Mouse (Mus musculus) heart, postnatal 10 days (tissue): ENCODE results near the gene Olfr1098. TPM values are rescaled to one million over a fixed set of nuclear protein-coding genes. Genes with fewer than 3 reads are reported as not detected.

Experiments
- DNase-seq, 2 experiments: peaks; one replicate each; pipeline ENCODE4 v3.0.0; 2021
- intact Hi-C: fragments of 180-260 bp; cut with DNase I; formaldehyde crosslinking; loops from one replicate; pipeline ENCODE4 v1.15.1; 2025
- total RNA-seq, 2 experiments: library from RNA; stranded (reverse); gene quantifications; 2 replicates each; pipeline ENCODE4 v1.2.3; 2021

The Olfr1098 gene
- total RNA-seq = not detected

- DNase-seq = no peak
- intact Hi-C loops = no loop called here
Observed at GRCm38 (mm10) chr2:86924445-86924844, at the start of gene Olfr1098. TSS of gene Olfr1098 (minus strand) at chr2:86924545.

- no peak for DNase-seq
- intact Hi-C loops = no loop called here
Observed at GRCm38 (mm10) chr2:86960593-86960992, 36.2 kb upstream of the Olfr1098 start, which contains the start of gene Olfr1099. TSS of gene Olfr1099 (minus strand) at chr2:86960693.

DNA sequence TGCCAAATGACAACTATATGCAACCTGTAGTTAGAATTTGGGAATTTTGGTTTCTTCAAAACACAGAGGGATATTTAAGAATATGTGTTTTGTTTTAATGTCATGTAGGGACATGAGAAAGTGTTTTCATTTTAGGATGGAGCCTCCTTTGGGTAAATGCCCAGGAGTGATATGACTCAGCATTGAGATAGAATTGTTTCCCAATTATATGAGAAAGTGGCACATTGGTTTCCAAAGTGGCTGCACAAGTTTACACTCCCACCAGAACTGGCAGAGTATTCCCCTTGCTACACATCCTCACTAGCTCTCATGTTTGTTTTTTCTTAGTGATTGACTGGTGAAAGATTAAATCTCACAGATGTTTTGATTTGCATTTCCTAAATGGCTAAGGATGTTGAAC lies 2.2 kb upstream of the Olfr1098 start:
- intact Hi-C loops = no loop called here

GRCm38 (mm10) chr2:86905647-86906046 lies 18.7 kb downstream of the Olfr1098 start:
- intact Hi-C loops = no loop called here
- DNase-seq = no peak

More for the DNA sequence above, 2.2 kb upstream of the Olfr1098 start:
- no peak for DNase-seq

GRCm38 (mm10) chr2:86892116-86892515 lies 32.2 kb downstream of the Olfr1098 start, which contains the start of gene Olfr1097:
TSS of gene Olfr1097 (minus strand) at chr2:86892216.
- DNase-seq = no peak
- intact Hi-C loops = no loop called here

DNA sequence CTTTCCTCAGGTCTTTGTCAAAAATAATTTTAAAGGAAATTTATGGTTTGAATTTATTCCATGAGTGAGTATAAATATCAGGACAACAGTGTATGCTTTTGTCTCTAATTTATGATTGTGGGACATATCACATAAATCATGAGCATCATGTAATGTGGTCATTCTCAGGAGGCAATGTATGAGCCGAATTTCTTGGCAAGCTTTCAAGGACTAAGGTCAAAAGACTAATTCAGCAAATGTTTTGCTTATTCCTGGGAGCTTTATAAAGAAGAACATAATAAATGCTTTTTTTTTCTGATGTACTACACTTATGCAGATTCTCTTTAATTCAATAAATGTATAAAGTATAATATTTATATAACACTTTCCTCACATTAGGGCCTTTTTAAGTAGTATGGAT lies 49.6 kb downstream of the Olfr1098 start, which contains the start of gene Gm13723:
TSS of gene Gm13723 (minus strand) at position 101 of the 400 bp plus-strand sequence.
- no peak for DNase-seq
- intact Hi-C loops = no loop called here

Other genes starting within 250 kb of the Olfr1098 start
- gene Olfr1086, start 244.5 kb downstream of the Olfr1098 start, total RNA-seq = not detected
- not detected for gene Olfr1087, start 226.2 kb downstream of the Olfr1098 start, total RNA-seq
- gene Olfr1089, start 190.8 kb downstream of the Olfr1098 start, total RNA-seq = not detected
- gene Olfr1090, start 165.6 kb downstream of the Olfr1098 start, total RNA-seq = not detected
- not detected for gene Olfr1093, start 142.1 kb downstream of the Olfr1098 start, total RNA-seq
- gene Olfr141, start 114.5 kb downstream of the Olfr1098 start, total RNA-seq = not detected
- gene Olfr1094, start 99.9 kb downstream of the Olfr1098 start, total RNA-seq = not detected
- gene Olfr1095, start 72.8 kb downstream of the Olfr1098 start, total RNA-seq = not detected
- not detected for gene Gm13723, start 49.7 kb downstream of the Olfr1098 start, total RNA-seq
- gene Olfr1097, start 32.3 kb downstream of the Olfr1098 start, total RNA-seq = not detected
- gene Olfr1099, start 36.1 kb upstream of the Olfr1098 start, total RNA-seq = not detected
- gene Olfr1100, start 55.4 kb upstream of the Olfr1098 start, total RNA-seq = not detected
- gene Olfr1101, start 66.7 kb upstream of the Olfr1098 start, total RNA-seq = not detected
- not detected for gene Olfr1102, start 73.9 kb upstream of the Olfr1098 start, total RNA-seq
- not detected for gene Olfr1104, start 102.5 kb upstream of the Olfr1098 start, total RNA-seq
- gene Olfr1105, start 112.0 kb upstream of the Olfr1098 start, total RNA-seq = not detected
- not detected for gene Olfr1106, start 127.7 kb upstream of the Olfr1098 start, total RNA-seq
- gene Olfr1107, start 151.3 kb upstream of the Olfr1098 start, total RNA-seq = not detected
- not detected for gene Olfr1109, start 171.5 kb upstream of the Olfr1098 start, total RNA-seq
- gene Olfr259, start 190.0 kb upstream of the Olfr1098 start, total RNA-seq = not detected
- not detected for gene Olfr1110, start 215.8 kb upstream of the Olfr1098 start, total RNA-seq
- gene Olfr1111, start 228.1 kb upstream of the Olfr1098 start, total RNA-seq = not detected